In genomic region chr1:69687076-69687991, GRCm38 (mm10) we compare ENCODE assay signal across 8 mouse cellular contexts. TPM values are rescaled to one million over a fixed set of nuclear protein-coding genes. Genes with fewer than 3 reads are reported as not detected.
DNase-seq lines count a peak whose midpoint lies in the region; ATAC-seq and TF ChIP-seq lines count a peak whose summit lies in the region.

Ikzf2 (minus strand) TSS chr1:69687245.

- TF ChIP-seq CTCF in left cerebral cortex, adult 2 months (IDR thresholded peaks at IDR 0.05) = no peak

- H3K79me2 ChIP-seq in macrophage (ENCODE audit: inconsistent target) = no peaks in the 10 kb centered on the region

- no peaks in the 10 kb centered on the region for H3K36me3 ChIP-seq in macrophage (ENCODE audit: inconsistent target)

- peak; percentile 24 for ATAC-seq in activated CD4-positive, CD25-positive, alpha-beta regulatory T cell, adult 4 months

- 3% methylated on average over 46 of the region's 105 CpGs for WGBS in macrophage (ENCODE audit: missing documents)

- intact Hi-C loops in left cerebral cortex, adult 2 months (cut with DNase I) = loop anchor here (5.0 kb wide), 2 partner anchors 250 to 445 kb away; no protein-coding TSS in a partner anchor

- H3K4me3 ChIP-seq in left cerebral cortex, adult 2 months = peak within 1 kb of the TSS; percentile 84
- H3K4me3 ChIP-seq in macrophage (ENCODE audit: inconsistent target) = peak within 1 kb of the TSS; percentile 60

- peak; percentile 84 for DNase-seq in embryo, embryonic 10 days (ENCODE audit: low spot score)
- DNase-seq in gastrocnemius, postnatal 10 days = peak; percentile 77
- peak; percentile 89 for DNase-seq in induced T-regulatory cell, adult 2 months (ENCODE audit: low read depth)
- peak; percentile 65 to 67 for DNase-seq in left cerebral cortex, adult 2 months (ENCODE audit: extremely low spot score in 1 of 2, low spot score in 2 of 2)
- peak; percentile 76 for DNase-seq in retina, postnatal 7 days (ENCODE audit: low read depth, low spot score)
- peak; percentile 87 for DNase-seq in thymus, postnatal 4 days

- H3K27ac ChIP-seq in left cerebral cortex, adult 2 months = peak within 1 kb of the TSS; percentile 81
- no peak within 1 kb of the TSS for H3K27ac ChIP-seq in macrophage

RNA-seq across cellular contexts. Expression of gene Ikzf2, which starts in this region (rescaled TPM):
- polyA plus RNA-seq in activated CD4-positive, CD25-positive, alpha-beta regulatory T cell, adult 4 months (2017; shearing (Covaris generic)) = 100 to 1,000 TPM; 457 to 622 TPM
- total RNA-seq in gastrocnemius, postnatal 10 days (2021) = 10 to 100 TPM in 1 of 2 experiments, 1 to 10 TPM in 1; 8.9 to 11.6 TPM
- 1 to 10 TPM; 3.7 to 4.8 TPM for total RNA-seq in left cerebral cortex, adult 2 months (2021)
- 10 to 100 TPM in 10 of 26 experiments, 1 to 10 TPM in 16; 2.7 to 22.0 (median 9.3) TPM for total RNA-seq in macrophage (2018; cell fraction: chromatin; rRNA removed)
- 1 to 10 TPM in 24 of 26 experiments, under 1 TPM in 2; 0.65 to 2.9 (median 1.7) TPM for total RNA-seq in macrophage (2018; cell fraction: cytosol; rRNA removed)
- 10 to 100 TPM in 2 of 26 experiments, 1 to 10 TPM in 23, under 1 TPM in 1; 0.96 to 11.2 (median 4.8) TPM for total RNA-seq in macrophage (2018; cell fraction: nucleus; rRNA removed)
- polyA plus RNA-seq in macrophage (2018) = 0.59 to 1.1 TPM (median 0.60 TPM) in 3 replicates

Comparison
In these comparisons a context has a peak if more than half of its experiments do, and no peak if none do; other contexts are left out.
1. RNA of gene Ikzf2 (polyA plus RNA-seq): 457 to 622 TPM in activated CD4-positive, CD25-positive, alpha-beta regulatory T cell, adult 4 months; 0.59 to 1.1 TPM in macrophage; every median in the first group is over 100 times any median in the second.
2. Peak in every context shown above with its lines, with median percentiles within 50 percentile points of each other: DNase-seq.